Mouse (Mus musculus) neural tube, embryonic 10.5 days (tissue): ENCODE data around the gene Vars.

Experiments
- DNase-seq: peaks from one replicate; pipeline ENCODE4 v3.0.0-alpha.2; 2017; ENCODE audit warnings: low spot score; ENCODE audit errors: extremely low spot score

Vars gene

DNA sequence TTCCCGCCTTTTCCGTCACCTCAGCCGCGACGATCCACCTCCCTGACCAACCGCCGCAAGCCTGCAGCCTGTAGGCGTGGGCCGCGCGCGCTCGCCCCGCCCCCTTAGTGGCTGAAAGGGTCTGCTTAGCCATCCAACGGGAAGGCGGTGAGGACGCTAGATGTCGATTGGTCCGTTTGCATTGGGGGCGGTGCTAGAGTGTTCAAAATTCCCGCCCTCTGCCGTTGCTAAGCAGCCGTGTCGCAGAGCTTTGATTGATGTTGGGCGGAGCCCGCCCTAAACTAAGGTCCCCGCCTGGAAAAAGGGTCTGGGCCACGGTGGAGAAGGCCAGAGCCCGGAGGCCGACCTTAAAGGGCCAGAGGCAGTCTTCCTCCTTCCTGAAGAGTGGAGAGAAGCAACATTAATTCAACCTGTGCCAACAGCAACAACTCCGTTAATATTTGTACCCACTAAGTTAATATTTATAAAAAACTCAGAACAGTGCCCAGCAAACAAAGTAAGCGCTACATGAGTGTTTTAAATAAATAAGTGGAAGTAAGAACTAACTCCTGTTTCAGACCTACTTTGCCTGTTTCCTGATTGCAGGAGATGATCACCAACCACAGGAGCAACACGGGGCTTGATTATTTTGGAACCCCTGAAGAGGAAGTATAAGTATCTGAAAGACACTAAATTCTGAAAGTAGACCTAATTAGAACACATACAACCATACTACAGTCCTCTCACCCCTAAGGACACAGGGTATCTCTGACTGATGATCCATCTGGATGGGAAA is 46.1 kb downstream of the Vars start, which contains the start of gene Msh5:
Msh5 (minus strand) TSS at position 65 of the 775 bp plus-strand sequence.
- DNase-seq: peak; percentile 99

DNA sequence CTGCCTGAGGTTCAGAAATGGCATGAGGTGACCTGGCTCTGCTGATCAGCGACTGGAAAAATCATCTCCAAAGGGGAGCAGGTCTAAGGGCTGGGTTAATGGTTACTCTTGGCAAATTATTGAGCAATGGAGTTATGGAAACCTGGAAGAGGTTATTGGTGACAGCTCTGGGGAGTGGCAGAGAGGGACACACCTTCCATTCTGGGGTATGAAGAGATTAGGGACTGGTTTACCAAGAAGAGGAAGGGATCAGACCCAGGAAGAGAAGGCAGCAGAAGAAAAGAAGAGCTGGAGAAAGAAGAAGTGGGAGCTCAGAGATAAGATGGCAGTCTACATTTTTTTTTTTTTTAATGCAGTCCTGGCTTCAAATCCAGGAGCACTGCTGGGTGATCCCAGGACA is 46.9 kb downstream of the Vars start:
- DNase-seq: no peak

DNA sequence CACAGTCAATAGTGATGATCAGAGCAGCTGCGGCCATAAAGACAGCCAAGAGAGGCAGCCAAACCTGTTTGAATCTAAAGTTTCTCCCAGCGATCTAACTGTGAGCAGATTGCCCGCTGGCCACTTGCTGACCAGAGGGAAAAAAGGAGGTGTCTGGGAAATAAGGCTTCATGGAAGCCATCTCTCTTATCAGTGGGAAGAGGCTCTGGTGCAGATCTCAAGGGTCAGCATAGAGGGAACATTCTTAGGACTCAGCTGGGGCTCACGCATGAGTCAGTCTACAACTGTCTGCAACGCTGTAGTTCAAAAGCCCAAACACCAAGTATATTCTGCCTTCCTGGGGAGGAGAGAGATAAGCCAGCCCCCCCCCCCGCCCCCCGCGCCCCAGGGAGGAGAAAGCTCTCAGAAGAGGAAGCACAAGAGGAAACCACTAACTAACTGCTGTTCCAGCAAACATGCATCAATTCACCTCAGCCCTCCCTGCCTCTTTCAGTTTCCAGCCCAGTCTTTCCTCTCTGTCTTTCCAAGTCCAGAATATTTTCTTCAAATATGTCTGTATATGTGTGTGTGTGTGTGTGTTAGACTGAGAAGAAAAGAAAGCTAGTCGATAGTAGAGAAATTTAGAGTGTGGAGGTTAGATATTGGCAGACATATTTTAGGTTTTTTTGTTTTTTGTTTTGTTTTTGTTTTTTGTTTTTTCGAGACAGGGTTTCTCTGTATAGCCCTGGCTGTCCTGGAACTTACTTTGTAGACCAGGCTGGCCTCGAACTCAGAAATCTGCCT is 47.6 kb downstream of the Vars start:
- DNase-seq: no peak

DNA sequence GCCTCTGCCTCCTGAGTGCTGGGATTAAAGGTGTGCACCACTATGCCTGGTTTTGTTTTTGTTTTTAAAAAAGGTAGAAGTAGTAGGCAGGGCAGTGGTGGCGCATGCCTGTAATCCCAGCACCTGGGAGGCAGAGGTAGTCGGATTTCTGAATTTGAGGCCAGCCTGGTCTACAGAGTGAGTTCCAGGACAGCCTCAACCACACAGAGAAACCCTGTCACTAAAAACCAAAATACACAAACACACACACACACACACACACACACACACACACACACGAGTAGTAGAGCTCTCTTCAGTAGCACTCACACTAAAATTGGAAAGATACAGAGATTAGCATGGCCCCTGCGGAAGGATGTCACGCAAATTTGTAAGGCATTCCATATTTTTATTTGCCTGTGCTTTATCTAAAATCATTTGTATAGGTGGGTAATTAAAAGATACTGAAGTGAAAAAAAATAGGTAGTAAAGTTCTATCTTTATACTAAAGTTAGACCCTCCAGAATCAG is 48.2 kb downstream of the Vars start:
- DNase-seq: no peak

DNA sequence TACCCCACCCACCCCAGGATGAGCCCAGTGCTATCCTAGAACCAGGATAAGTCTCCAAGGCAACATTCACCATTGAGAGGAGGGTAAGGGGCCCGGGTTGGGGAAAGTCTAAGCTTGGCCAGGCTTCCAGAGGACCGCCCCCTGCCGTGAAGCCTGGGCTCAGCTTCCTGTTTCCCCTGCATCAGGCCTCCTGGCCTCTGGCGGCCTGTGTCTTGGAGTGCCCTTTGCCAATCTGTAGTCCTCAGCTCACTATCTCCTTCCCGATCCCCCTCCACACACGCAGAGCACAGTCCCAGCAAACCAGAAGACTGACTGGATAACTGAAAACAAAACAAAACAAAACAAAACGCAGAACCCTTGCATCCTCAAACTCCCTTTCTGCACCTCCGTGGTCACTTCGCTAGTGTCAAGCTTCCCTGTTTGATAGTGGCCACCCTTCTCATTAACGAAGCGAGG is 48.8 kb downstream of the Vars start, which contains the start of gene Clic1:
Clic1 (plus strand) TSS at position 406 of the 456 bp plus-strand sequence.
- peak; percentile 79 for DNase-seq

DNA sequence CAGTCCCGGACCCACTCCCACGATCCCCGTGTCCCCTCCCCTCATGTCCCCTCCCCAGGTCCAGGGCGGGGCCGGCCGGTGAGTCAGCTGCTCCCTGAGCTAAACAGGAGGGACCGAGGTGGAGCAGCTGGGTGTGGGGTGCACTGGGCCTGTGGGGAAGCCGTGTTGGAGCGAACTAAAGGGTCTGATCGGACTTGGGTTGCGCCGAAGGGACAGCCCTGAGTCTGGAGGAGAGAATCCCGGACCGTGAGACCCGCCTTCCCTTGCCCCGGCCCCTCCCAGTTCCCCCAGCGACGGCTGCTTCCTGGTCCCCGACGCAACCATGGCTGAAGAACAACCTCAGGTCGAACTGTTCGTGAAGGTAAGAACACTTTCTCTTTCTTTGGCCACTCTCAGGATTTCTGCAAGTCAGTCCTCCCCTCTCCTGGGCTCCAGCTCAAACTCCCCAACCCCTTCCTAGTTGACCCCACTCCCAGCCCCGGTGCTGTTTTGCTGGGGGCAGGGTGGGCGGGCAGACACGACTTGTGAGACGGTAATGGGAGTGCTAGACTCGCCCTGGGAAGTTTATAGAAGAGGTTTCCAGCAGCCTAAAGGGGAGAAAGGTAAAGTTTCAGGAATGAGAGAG is 49.5 kb downstream of the Vars start:
- DNase-seq: peak; percentile 75

DNA sequence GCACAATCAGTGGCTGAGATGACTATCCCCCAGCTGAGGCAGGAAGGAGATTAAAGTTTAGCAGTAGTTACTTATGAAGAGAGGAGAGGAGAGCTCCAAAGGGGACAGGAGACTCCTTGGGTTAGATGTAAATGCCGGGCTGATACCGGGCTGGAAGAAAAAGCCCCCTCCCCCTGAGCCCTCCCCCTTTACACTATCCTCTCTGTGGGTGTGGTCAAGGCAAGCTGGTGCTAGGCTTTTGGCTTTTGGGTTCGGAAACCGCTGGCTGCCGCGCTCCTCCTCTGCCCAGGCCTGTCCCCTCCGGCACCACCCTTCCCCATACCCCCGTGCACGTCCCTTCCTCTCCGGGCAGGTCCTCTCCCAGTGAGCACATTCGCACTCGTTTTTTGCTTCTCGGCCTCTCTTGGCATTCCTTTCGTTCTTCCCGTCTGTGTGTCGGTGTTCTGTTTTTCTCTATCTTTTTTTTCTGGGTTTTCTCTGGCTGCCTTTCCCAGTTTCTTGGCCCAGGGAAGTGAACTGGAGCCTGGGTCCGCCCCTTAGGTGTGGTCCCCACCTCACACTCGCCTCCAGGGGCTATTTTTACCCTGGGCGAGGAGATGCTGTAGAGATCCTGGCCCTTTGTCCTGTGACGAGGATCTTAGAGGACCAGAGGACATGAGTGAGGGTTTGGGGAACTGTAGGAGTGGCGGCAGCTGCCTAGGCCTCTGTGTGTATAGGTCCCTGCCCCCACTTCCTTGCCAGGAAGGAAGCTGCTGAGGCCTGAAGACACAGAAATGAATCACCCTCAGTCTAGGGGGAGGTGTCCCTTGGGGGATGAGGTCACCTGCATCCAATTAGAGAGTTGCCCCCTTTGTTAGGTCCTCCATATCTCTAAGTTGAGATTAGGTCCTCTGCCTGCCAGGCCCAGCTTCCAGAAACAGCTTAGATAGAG is 50.6 kb downstream of the Vars start:
- peak; percentile 76 for DNase-seq

DNA sequence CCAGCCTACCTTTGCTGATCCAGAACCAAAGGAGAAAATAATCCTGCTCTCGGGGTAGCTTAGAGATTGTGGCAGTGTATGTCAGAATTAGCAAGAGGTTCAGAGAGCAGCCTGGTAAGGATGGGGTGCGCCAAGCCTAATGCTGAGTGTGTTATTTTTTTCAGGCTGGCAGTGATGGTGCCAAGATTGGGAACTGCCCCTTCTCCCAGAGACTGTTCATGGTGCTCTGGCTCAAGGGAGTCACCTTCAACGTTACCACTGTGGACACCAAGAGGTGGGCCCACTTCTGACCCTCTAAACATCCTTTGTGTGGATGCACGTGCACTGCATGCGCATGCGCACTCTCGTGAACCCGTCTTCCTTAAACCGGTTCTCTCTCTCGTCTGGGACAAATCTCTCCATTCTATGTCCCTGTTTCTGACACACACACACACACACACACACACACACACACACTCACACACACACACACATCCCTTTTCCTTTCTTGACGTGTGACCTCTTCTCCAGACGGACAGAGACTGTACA is 51.5 kb downstream of the Vars start:
- no peak for DNase-seq

DNA sequence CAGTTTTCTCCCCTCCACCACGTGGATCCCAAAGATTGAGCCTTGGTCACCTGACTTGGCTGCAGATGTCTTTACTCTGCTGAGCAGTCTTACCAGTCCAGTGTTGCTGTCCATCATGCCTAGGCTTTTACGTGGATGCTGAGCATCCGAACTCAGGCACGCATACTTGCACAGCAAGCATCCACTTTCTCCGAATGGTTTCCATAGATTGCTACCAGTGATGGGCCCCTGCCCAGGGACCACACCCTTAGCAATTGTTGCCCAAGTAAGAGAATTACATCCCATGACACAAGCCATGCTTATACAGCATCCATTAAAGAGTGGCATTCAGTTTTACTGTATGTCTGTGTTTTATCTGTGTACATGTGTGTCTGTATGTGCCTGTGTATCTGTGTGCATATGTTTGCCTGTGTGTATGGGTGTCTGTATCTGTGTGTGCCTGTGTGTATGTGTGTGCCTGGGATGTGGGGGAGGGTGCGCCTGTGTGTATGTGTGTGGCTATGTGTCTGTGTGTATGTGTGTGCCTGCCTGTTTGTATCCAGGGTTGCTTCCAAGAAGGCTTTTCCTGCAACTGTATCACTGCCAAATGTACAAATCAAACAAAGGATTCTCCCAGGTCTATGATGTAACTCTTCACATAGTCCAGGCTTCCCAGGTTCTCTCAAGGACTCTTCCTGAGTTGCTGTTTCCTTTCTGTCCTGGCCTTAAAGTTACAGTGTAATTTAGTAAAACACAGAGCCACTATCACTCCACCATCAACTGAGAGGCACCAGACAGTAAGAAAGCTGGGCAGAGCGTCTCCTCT is 55.1 kb downstream of the Vars start:
- DNase-seq: no peak

DNA sequence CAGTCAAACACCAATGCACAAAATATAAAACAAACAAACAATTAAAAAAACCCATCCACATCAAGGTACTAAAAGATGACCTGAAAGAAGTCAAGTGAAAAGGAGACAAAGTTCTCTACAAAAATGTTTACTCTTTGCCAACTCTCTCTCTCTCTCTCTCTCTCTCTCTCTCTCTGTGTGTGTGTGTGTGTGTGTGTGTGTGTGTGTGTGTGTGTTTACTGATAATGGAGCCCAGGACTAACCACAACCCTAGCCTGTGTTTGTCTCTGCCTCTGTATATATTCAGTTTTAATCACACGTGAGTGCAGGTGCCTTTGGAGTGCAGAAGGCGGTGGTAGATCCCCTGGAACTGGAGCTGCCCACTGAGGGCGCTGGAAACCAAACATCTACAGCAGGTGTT is 56.3 kb downstream of the Vars start:
- no peak for DNase-seq

DNA sequence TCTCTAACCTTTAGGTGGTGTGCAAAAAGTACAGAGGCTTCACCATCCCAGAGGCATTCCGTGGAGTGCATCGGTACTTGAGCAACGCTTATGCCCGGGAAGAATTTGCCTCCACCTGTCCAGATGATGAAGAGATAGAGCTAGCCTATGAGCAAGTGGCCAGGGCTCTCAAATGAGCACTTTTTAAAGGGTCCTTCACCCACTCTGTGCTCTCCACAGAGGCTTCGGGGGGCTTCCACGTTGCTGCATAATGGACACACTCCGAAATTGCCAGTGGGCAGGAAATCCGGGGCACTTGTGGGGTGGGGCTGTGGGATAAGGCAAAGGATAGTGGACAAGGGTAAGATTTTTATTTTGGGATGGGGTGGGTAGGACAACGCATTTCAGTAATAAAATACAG is 57.5 kb downstream of the Vars start:
- no peak for DNase-seq

DNA sequence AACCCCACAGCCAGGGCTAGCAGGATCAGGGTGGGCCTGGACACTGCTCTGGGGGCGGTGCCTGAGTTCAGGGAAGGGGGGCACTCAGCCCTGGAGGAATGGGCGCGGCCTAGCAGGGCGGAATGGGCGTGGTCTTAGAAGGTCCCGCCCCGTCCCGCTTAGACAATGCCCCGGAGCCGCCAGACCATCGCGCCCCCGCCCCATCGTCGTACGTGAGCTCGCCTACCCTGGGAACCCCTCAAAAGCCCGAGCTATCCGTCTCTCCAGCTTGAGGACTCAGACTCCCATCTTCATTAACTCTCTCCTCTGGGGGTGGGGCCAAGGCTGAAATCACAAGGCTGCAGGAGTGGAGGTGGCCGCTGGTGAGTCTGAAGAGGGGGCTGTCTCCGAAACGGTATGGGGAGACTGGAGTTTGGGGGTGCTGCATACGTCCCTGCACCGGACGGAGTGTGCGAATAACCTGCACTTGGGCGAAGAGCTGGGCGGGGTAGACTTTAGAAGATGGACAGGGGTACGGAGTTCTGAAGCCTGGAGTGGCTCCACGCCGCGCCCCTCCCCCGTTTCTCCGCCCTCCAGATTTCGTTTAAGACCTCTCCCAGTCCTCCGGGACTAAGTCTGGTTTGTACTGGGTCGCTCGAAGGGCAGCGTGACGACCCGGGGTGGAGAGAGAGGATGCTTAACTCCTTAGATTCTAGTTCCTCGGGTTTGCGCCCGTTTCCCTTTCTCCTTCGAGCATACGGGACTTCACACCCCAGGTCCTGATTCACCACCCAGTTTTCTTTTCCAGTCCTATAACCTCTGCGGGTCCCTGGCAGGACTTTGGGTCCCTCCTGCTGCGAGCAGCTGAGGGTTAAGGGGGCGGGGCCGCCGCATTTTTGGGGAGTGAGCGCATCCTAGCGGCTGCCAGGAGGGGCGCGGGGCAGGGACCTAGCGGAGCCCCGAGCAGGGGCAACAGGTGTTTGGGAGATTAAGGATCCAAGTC is 58.4 kb downstream of the Vars start, which contains the start of gene Ddah2:
Ddah2 (plus strand) TSS at position 125 of the 982 bp plus-strand sequence.
- peak; percentile 94 for DNase-seq

DNA sequence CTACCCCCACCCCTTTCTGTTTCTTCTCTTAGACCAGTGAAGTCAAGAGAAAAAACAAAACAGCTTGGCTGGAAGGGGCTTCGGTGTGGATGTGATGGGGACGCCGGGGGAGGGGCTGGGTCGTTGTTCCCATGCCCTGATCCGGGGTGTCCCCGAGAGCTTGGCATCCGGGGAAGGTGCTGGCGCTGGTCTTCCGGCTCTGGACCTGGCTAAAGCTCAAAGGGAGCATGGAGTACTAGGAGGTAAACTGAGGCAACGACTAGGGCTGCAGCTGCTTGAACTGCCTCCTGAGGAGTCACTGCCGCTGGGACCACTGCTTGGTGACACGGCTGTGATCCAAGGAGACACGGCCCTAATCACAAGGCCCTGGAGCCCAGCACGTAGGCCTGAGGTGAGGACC is 59.3 kb downstream of the Vars start:
- no peak for DNase-seq

DNA sequence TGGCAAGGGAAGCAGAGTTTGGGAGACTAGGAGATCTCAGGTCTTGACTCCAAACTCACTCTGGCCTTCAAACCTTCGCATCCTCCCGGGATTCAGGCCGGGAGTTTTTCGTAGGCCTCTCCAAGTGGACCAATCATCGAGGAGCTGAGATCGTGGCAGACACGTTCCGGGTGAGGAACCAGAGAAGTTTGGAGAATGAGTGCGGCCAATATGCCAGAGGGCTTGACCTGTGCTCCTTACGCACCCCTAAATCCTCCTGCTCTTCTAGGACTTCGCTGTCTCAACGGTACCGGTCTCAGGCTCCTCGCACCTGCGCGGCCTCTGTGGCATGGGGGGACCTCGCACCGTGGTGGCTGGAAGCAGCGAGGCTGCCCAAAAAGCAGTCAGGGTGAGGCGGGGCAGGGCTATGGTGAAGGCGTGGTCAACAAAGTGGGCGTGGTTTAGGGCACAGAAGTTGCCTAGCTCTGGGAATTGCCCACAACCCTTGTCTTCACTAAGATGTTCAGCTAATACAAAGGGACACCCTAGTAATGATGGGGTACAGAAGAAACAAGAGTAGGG is 60.0 kb downstream of the Vars start:
- DNase-seq: no peak

DNA sequence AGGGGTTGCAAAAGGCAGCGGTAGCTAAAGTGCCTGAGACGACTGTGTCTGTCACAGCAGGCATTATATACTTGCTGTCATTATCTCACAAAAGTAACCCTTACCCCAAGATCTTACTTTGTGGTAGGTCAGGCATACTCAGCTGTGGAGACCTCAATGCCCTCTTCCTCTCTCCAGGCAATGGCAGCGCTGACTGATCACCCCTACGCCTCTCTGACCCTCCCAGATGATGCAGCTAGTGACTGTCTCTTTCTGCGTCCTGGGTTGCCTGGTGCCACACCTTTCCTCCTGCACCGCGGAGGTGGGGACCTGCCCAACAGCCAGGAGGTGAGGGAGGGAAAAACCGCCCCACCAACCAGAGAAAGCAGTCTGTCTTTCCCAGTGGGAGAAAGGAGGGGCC is 60.5 kb downstream of the Vars start:
- no peak for DNase-seq

DNA sequence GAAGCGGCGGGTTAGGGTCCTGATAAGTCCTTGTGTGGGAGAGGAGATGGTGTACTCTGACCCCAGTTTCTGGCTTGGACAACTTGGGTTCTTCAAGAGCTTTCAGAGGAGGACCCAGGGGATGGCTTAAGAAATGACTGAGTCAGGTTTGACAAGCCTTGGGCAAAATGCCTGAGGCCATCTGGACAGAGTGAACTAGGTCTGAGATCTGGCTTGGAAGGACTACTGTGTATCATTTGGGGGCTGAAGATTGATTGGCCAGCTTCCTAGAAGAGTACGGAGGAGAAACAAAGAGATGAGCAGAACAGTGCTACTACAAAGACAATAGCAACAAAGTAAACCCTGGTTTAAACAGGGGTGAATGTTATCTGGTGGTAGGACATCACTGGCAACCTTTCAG is 62.7 kb downstream of the Vars start:
- DNase-seq: no peak

DNA sequence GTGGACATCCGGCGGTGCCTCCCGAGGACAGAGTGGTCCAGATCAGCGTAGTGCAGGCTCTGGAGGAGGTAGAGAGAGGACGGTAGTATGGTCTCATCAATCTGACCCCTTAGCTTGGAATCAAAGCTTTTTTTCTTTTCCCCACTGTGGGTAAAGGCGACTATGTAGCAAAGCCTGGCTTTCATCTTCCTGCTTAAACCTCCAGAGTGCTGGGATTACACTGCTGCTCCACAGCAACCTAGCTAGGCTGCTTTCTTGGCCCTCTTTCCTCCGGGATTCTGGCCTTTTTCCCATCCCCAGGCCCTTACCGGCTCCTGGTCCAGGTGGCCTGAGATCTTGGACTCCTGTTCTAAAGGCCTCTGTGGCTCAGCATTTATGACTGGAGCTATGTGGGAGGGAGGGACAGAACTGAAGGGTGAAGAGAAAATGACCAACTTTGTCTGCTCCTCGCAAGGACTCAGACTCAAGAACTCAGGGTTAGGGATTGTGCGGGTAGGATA is 63.6 kb downstream of the Vars start:
- DNase-seq: no peak
